Mouse (Mus musculus) liver, embryonic 12.5 days (tissue): Measurements from ENCODE around the gene C2cd5. TPM values are rescaled to one million over a fixed set of nuclear protein-coding genes. Genes with fewer than 3 reads are reported as not detected.
A peak's percentile ranks its signal among the peaks of the same experiment; 100 is the strongest.

Experiments used
- ATAC-seq: fragments of 200-750 bp; cut with Nextera tagmentation; 2 replicates; pipeline ENCODE4 v1.8.0; 2017; ENCODE audit warnings: moderate number of reproducible peaks, mild to moderate bottlenecking, moderate library complexity
- H3K27ac ChIP-seq: fragments of 300-500 bp; sonication (generic); 2 replicates; pipeline ENCODE4 v1.5.1; 2016; ENCODE audit warnings: mild to moderate bottlenecking
- H3K27me3 ChIP-seq: fragments of 300-500 bp; sonication (generic); replicated peaks from 2 replicates; pipeline ENCODE4 v1.6.1; 2016; ENCODE audit warnings: mild to moderate bottlenecking, moderate library complexity
- H3K36me3 ChIP-seq: fragments of 300-500 bp; sonication (generic); 2 replicates; pipeline ENCODE4 v1.6.1; 2016; ENCODE audit warnings: mild to moderate bottlenecking, moderate library complexity
- H3K4me1 ChIP-seq: fragments of 300-500 bp; sonication (generic); 2 replicates; pipeline ENCODE4 v1.6.1; 2016
- H3K4me2 ChIP-seq: fragments of 300-500 bp; sonication (generic); 2 replicates; pipeline ENCODE4 v1.6.1; 2016; ENCODE audit warnings: mild to moderate bottlenecking, moderate library complexity
- H3K4me3 ChIP-seq: fragments of 300-500 bp; sonication (generic); 2 replicates; pipeline ENCODE4 v1.5.1; 2016; ENCODE audit warnings: mild to moderate bottlenecking, moderate library complexity
- H3K9ac ChIP-seq: fragments of 300-500 bp; sonication (generic); 2 replicates; pipeline ENCODE4 v1.6.1; 2016; ENCODE audit warnings: mild to moderate bottlenecking, moderate library complexity
- H3K9me3 ChIP-seq: fragments of 300-500 bp; sonication (generic); replicated peaks from 2 replicates; pipeline ENCODE4 v1.6.1; 2016; ENCODE audit warnings: mild to moderate bottlenecking, moderate library complexity
- WGBS: fragments of 180-500 bp; shearing (Covaris S2); methylation state at CpG from one replicate; pipeline ENCODE4 v1.1.7; 2016; ENCODE audit not compliant: insufficient replicate concordance; 5-methylcytosine and 5-hydroxymethylcytosine counted together
- polyA plus RNA-seq: library from polyadenylated mRNA; unstranded; fragments of >200 nt; fragmentation: Nextera tagmentation; extraction: Ambion mirVana; gene quantifications from 2 replicates; pipeline ENCODE4 v1.2.1, GENCODE M21; 2016

Gene C2cd5
- polyA plus RNA-seq, 1 experiment from 2014 or later = 22.2 TPM

DNA sequence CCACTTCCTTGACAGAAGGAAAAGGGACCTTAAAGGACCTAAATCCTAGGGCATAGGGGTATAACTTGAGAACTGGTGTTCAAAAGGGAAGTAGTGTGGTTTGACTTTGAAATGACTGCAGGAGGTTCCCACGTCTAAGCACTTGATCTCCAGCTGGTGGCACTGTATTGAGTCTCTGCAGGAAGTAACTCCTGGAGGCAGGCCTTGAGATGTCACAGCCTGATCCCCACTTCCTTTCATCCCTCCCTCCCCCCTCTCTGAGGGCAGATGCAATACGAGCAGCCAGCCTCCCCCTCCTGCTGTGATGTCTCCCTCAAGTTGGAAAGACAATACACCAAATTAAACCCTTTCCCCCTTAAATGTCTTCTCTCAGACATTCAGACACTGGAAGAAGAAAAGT is 14.6 kb upstream of the C2cd5 start:
- peak; percentile 67 for ATAC-seq
- peaks cover 17% of the 10 kb centered on the region for H3K4me1 ChIP-seq
- 3% methylated on average over 2 of the region's 2 CpGs for WGBS
- H3K27me3 ChIP-seq = no peaks in the 10 kb centered on the region
- H3K4me3 ChIP-seq = no peak overlapping the region
- H3K36me3 ChIP-seq = no peaks in the 10 kb centered on the region
- no peaks in the 10 kb centered on the region for H3K9me3 ChIP-seq
- H3K27ac ChIP-seq = peak overlapping the region; percentile 73
- no peak overlapping the region for H3K9ac ChIP-seq
- peak overlapping the region; percentile 50 for H3K4me2 ChIP-seq

DNA sequence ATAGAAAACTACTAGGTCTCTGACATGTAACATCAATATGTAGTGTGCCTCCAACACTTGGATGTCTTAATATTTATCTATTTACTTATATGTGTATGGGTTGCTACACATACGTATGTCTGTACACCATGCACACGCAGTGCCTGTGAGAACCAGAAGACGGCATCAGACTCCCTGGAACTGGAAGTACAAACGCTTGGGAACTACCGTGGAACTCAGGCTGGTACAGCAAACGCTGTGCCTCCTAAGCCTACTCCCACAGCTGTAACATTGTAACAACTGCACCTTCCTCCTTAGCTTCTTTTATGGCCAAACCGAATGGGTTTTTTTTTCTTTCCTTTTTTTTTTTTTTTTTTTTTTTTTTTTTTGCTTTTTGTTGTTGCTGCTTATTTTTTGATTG is 10.4 kb upstream of the C2cd5 start:
- no peak for ATAC-seq
- Histone ChIP-seq H3K9me3 (no peaks in the 10 kb centered on the region), H3K36me3 (no peaks in the 10 kb centered on the region), H3K4me1 (peaks cover 12% of the 10 kb centered on the region), H3K9ac (no peak overlapping the region), H3K4me3 (no peak overlapping the region), H3K27me3 (no peaks in the 10 kb centered on the region), H3K27ac (no peak overlapping the region), H3K4me2 (no peak overlapping the region)
- 75% methylated on average over 7 of the region's 7 CpGs for WGBS

GRCm38 (mm10) chr6:143109622-143110218 is 9.8 kb upstream of the C2cd5 start:
- no peaks in the 10 kb centered on the region for H3K36me3 ChIP-seq
- no peak for ATAC-seq
- peaks cover 5% of the 10 kb centered on the region for H3K4me1 ChIP-seq
- no peaks in the 10 kb centered on the region for H3K27me3 ChIP-seq
- no peak overlapping the region for H3K4me3 ChIP-seq
- no peak overlapping the region for H3K27ac ChIP-seq
- H3K4me2 ChIP-seq = no peak overlapping the region
- H3K9me3 ChIP-seq = no peaks in the 10 kb centered on the region
- H3K9ac ChIP-seq = no peak overlapping the region
- WGBS = 59% methylated on average over 16 of the region's 16 CpGs

DNA sequence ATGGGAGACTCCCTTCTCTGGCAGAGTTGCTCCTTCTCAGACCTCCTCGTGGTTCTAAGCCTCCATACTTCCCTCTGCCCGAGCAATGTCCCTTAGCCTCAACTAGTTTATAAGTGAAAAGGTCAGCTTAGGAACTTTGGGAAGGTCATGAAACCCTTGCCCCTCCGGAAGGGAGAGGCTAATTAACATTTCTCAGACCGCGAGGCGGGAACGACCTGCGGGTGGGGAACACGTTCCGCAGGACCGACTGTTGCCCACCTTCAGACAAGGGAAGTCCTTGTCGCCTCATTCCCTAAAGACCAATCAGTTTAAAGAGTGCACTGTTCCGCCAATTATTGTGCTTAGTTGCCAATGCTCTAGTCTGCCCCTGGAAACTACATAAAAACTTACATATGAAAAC is 8.1 kb upstream of the C2cd5 start:
- Histone ChIP-seq H3K27me3 (no peaks in the 10 kb centered on the region), H3K36me3 (no peaks in the 10 kb centered on the region), H3K4me2 (no peak overlapping the region), H3K9me3 (no peaks in the 10 kb centered on the region), H3K4me3 (no peak overlapping the region), H3K9ac (no peak overlapping the region), H3K27ac (no peak overlapping the region), H3K4me1 (no peaks in the 10 kb centered on the region)
- ATAC-seq = no peak
- 74% methylated on average over 13 of the region's 13 CpGs for WGBS

DNA sequence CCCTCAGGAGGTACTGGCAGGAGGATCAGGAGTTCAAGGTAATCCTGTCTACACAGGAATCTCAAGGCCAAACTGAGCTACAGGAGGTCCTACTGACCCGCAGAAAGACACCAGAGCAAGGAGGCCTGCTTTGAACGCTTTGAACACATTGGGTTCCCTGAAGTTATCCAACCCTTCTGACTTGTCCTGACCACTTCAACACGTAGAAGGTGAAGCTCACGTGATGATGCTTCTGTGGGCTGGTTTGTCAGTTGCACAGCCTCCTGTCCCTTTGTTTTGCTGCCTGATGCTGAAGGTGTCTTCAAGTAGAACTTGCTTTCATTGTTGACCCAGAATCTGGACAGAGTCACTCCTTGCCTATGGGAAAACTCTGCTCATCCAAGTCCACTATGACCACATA is 7.7 kb upstream of the C2cd5 start:
- no peak overlapping the region for H3K4me2 ChIP-seq
- no peak overlapping the region for H3K9ac ChIP-seq
- H3K36me3 ChIP-seq = no peaks in the 10 kb centered on the region

GRCm38 (mm10) chr6:143105766-143106165 is 5.8 kb upstream of the C2cd5 start:
- no peak for ATAC-seq
- no peaks in the 10 kb centered on the region for H3K27me3 ChIP-seq
- H3K27ac ChIP-seq = no peak overlapping the region
- H3K4me1 ChIP-seq = 0 out of 2 replicates have a peak, but pooled peaks cover under 1% of the 10 kb centered on the region
- WGBS = 38% methylated on average over 3 of the region's 3 CpGs
- H3K9me3 ChIP-seq = no peaks in the 10 kb centered on the region
- H3K4me3 ChIP-seq = no peak overlapping the region
- no peak overlapping the region for H3K4me2 ChIP-seq
- H3K36me3 ChIP-seq = no peaks in the 10 kb centered on the region
- no peak overlapping the region for H3K9ac ChIP-seq

More for the DNA sequence above, 7.7 kb upstream of the C2cd5 start:
- ATAC-seq = no peak
- Histone ChIP-seq H3K27ac (no peak overlapping the region), H3K9me3 (no peaks in the 10 kb centered on the region), H3K4me1 (no peaks in the 10 kb centered on the region), H3K4me3 (no peak overlapping the region), H3K27me3 (no peaks in the 10 kb centered on the region)
- WGBS = 78% methylated on average over 4 of the region's 4 CpGs

GRCm38 (mm10) chr6:143103981-143104680 is 4.2 kb upstream of the C2cd5 start:
- no peak overlapping the region for H3K4me2 ChIP-seq
- no peak overlapping the region for H3K4me3 ChIP-seq
- no peak for ATAC-seq
- WGBS = 53% methylated on average over 7 of the region's 7 CpGs
- peaks cover 7% of the 10 kb centered on the region; the same call in 1 of the 2 replicates for H3K4me1 ChIP-seq
- H3K27ac ChIP-seq = no peak overlapping the region
- no peaks in the 10 kb centered on the region for H3K9me3 ChIP-seq
- no peaks in the 10 kb centered on the region for H3K36me3 ChIP-seq
- H3K27me3 ChIP-seq = no peaks in the 10 kb centered on the region
- H3K9ac ChIP-seq = no peak overlapping the region

- 50% methylated on average over 8 of the region's 8 CpGs for WGBS
- Histone ChIP-seq H3K4me1 (peaks cover 30% of the 10 kb centered on the region), H3K9ac (peak overlapping the region; percentile 95), H3K9me3 (no peaks in the 10 kb centered on the region), H3K4me2 (peak overlapping the region; percentile 83), H3K27me3 (no peaks in the 10 kb centered on the region), H3K36me3 (peaks cover 21% of the 10 kb centered on the region; the same call in 1 of the 2 replicates), H3K27ac (peak overlapping the region; percentile 93; the same call in 1 of the 2 replicates), H3K4me3 (peak overlapping the region; percentile 91)
- ATAC-seq = no peak
Measured at GRCm38 (mm10) chr6:143100478-143101115, 656 bp upstream of the C2cd5 start.

DNA sequence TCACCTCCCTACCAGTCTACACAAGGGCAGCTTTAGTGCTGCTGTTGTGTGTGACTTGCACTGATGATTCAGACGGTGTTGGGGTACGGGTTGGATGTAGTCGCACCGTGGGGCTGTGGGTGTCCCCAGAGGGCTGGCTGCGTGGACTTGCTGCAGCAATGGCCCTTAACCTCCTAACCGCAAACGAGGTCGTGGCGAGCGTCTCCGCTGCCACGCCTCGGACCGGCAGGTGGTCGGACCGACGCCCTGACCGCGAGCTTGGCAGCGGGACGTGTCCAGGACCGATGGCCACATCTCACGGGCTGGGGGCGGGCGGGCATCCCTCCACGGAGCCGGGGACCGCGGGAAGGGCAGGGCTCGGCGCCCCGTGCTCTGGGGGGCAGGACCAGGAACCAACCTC is 660 bp downstream of the C2cd5 start:
- peak; percentile 53 for ATAC-seq
- Histone ChIP-seq H3K9me3 (no peaks in the 10 kb centered on the region), H3K4me1 (peaks cover 40% of the 10 kb centered on the region), H3K27me3 (no peaks in the 10 kb centered on the region), H3K4me3 (peak overlapping the region; percentile 91), H3K27ac (peak overlapping the region; percentile 93), H3K36me3 (peaks cover 21% of the 10 kb centered on the region; the same call in 1 of the 2 replicates), H3K9ac (peak overlapping the region; percentile 95), H3K4me2 (peak overlapping the region; percentile 83)
- 1% methylated on average over 30 of the region's 32 CpGs for WGBS

- WGBS = 71% methylated on average over 11 of the region's 11 CpGs
- Histone ChIP-seq H3K27me3 (no peaks in the 10 kb centered on the region), H3K4me3 (no peak overlapping the region), H3K9ac (no peak overlapping the region), H3K27ac (0 out of 2 replicates have a peak overlapping the region, but pooled peaks have one; percentile 8), H3K36me3 (peaks cover 44% of the 10 kb centered on the region), H3K4me1 (peaks cover 41% of the 10 kb centered on the region), H3K9me3 (no peaks in the 10 kb centered on the region), H3K4me2 (0 out of 2 replicates have a peak overlapping the region, but pooled peaks have one; percentile 6)
- ATAC-seq = no peak
Measured at GRCm38 (mm10) chr6:143095126-143095525, 4.8 kb downstream of the C2cd5 start.

DNA sequence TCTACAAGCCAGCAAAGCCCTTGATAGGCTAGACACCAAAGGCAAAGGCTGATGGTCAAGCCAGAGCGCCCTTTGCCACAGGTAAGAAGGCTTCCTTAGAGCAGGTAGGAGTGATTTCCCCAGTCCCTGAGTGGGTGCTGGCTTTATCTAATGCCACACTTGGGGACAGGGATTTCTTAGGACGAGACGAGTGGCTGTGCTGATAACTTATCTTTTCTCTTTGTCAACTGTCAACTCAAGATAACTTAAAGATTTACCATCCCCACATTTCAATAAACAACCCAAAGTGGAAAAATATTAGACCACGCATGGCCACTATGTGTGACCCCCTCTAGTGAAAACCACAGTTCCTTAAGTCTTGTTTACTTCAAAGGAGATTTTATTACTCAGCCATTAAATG is 7.1 kb downstream of the C2cd5 start:
- H3K4me1 ChIP-seq = peaks cover 31% of the 10 kb centered on the region
- no peak overlapping the region for H3K27ac ChIP-seq
- H3K9ac ChIP-seq = no peak overlapping the region
- no peaks in the 10 kb centered on the region for H3K9me3 ChIP-seq
- H3K36me3 ChIP-seq = peaks cover 64% of the 10 kb centered on the region
- WGBS = 46% methylated on average over 4 of the region's 4 CpGs
- no peak for ATAC-seq
- no peak overlapping the region for H3K4me2 ChIP-seq
- no peaks in the 10 kb centered on the region for H3K27me3 ChIP-seq
- H3K4me3 ChIP-seq = no peak overlapping the region

DNA sequence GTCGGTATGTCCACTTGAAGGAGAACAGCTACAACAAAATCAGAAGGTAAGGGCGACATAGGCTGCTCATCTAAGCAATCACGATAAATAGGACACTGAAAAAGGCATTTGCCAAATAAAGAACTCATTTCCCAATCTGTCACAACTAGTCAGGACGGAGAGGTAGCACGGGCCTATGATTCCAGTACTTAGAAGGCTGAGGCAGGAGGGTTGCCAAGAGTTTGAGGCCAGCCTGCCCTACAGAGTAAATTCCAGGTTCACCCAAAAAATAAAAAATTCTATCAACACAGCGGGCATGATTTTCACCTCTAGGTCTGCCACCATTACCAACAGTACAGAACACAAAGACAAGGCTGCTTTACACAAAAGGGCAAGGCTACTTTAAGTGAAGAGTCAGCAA is 8.9 kb downstream of the C2cd5 start:
- peaks cover 65% of the 10 kb centered on the region for H3K36me3 ChIP-seq
- no peaks in the 10 kb centered on the region for H3K9me3 ChIP-seq
- H3K9ac ChIP-seq = no peak overlapping the region
- no peaks in the 10 kb centered on the region for H3K27me3 ChIP-seq
- H3K27ac ChIP-seq = no peak overlapping the region
- H3K4me1 ChIP-seq = peaks cover 22% of the 10 kb centered on the region
- 88% methylated on average over 6 of the region's 6 CpGs for WGBS
- H3K4me2 ChIP-seq = no peak overlapping the region
- no peak for ATAC-seq
- no peak overlapping the region for H3K4me3 ChIP-seq
